Mouse (Mus musculus) c-Kit-positive CD71-positive TER-119-negative erythroid progenitor cells, embryonic 14.5 days (primary cell): ENCODE data around the gene Crtc3.

ENCODE experiments used
- DNase-seq: peaks from one replicate; pipeline ENCODE4 v3.0.0-alpha.2; 2013; ENCODE audit warnings: low read depth

The Crtc3 gene

DNA sequence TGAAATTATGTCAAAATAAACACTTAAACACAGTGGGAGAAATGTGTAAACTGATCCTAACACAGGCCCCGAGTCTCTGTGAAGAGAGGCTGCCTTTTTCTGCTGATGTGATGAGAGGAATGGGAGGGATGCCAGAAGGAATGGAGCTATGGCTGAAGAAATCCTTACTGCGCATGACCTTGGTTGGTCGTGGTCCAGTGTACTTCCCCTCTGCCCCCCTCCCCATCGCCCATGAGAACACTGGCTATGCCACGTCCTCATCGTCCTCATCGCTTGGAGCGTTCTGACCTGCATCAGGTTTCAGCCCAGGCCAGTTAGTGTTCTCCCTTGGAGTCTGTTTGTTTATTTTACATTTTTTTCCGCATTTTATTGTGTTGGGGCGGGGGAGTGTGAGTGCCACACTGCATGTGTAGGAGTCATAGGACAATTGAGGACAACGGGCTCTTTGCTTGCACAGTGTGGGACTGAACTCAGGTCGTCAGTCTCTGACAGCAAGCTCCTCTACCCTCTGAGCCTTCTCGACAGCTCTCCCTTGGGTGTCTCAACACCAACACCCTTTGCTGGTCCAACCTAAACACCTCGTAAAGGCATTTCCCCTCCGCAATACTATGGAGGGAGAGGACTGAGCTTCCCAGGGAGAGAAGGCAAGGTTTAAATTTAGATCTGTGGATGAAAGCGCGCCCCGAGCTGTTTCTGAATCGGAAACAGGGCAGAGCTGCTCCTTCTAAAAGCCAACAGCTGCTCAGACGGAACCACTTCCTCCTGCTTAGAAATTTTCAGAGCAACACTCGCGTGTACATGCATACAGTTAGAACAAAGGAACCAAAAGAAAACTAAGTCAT lies 134.3 kb downstream of the Crtc3 start:
- no peak for DNase-seq

DNA sequence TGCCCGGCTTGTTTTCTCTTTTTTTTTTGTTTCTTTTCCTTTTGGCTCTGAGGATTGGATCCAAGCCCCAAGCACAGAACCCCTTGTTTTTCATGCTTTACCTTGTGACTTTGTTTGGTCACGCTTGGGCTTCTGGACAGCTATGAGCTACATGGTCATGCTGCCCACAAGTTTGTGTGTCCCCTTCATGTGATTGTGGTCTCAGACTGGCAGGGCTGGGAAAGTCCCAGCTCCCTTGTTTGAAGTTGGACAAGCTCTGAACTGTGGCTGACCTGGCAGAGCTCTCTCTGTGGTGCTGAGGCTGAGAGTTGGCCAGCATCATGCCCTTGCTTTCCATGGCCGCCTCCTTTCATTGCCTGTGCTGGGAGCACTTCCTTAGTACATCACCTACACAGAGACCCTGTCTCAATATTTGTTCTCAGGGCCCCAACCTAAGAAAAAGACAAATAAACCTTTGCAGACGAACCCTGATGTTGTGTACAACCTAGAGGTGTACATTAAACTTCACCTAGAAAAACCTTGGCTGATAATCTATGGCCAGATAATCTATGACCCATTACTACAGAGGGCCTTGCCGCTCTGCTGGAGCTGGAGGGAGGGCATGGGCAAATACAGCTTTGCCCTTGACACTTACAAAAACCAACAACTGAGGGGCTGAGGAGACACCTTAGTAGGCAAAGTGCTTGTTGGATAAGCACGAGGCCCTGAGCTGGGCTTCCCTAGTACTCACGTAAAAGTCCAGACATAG lies 140.0 kb downstream of the Crtc3 start:
- no peak for DNase-seq

DNA sequence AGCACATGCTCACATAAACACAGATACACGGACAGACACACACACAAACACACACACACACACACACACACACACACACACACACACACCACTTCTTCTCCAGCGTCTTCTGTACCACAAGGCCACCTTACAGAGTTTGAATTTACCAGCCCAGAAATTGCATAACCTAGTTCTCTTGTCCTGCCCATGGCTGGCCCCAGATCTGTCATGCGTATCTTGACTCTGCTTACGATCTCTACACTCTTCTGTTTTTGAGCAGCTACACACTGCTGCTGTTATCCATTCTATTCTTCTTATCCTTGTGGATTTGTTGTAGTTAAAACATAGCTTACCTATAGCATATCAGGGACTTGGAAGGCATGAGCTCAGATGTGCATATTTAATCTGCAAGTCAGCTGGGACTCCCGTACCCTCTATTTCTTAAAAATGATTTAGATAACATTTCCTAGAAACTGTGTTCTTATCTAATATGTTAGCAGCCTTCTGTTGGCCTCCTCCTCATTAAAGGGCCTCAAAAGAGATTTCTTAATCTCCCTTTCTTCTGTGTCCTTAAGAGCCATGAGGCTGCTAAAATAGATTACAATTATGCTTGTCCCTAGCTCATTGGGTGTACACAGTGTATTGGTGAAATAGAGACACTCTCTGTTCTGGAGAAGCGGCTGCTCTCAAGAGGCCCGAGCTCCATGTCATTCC lies 146.4 kb downstream of the Crtc3 start:
- peak; percentile 64 for DNase-seq

DNA sequence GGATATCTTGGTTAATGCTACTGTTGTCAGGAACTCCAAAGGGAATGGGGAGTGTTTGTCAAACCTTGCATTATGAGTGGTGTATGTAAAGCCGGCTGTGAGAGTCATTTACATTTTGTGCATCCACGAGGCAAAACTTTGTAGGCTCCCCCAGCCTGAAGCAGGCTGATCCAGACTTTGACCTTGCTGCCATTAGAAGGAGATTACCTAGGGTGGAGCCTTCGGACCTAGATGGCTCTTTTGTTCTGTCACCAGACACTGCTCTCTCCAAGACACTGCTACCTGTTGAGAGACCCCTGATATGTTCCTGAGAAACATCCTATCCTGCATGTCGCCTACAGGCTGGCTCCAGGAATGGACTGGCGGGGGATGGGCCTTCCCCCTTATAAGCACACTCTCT lies 149.1 kb downstream of the Crtc3 start:
- DNase-seq = no peak
